Mouse (Mus musculus) heart, postnatal 0 days (tissue): ENCODE data around the gene Hectd1. TPM values are rescaled to one million over a fixed set of nuclear protein-coding genes. Genes with fewer than 3 reads are reported as not detected.

Experiments used
- ATAC-seq: fragments of 200-750 bp; cut with Nextera tagmentation; 2 replicates; pipeline ENCODE4 v1.8.0; 2017; ENCODE audit warnings: low read depth, moderate number of reproducible peaks, moderate library complexity; ENCODE audit not compliant: insufficient read depth
- DNase-seq: peaks from one replicate; pipeline ENCODE4 v3.0.0-alpha.2; 2016; ENCODE audit warnings: low spot score
- H3K27ac ChIP-seq: fragments of 300-500 bp; sonication (generic); 2 replicates; pipeline ENCODE4 v1.5.1; 2014; ENCODE audit warnings: low read depth, mild to moderate bottlenecking
- H3K27me3 ChIP-seq: fragments of 300-500 bp; sonication (generic); 2 replicates; pipeline ENCODE4 v1.6.1; 2014; ENCODE audit warnings: low read length, mixed read lengths; ENCODE audit not compliant: control insufficient read depth, insufficient read depth
- H3K36me3 ChIP-seq: fragments of 300-500 bp; sonication (generic); replicated peaks from 2 replicates; pipeline ENCODE4 v1.6.1; 2014; ENCODE audit warnings: low read length, mixed read lengths; ENCODE audit not compliant: control insufficient read depth, insufficient read depth
- H3K4me1 ChIP-seq: fragments of 300-500 bp; sonication (generic); 2 replicates; pipeline ENCODE4 v1.6.1; 2014; ENCODE audit warnings: antibody characterized with exemption; ENCODE audit not compliant: control insufficient read depth, insufficient read depth
- H3K4me2 ChIP-seq: fragments of 300-500 bp; sonication (generic); 2 replicates; pipeline ENCODE4 v1.6.1; 2014; ENCODE audit warnings: low read depth, mild to moderate bottlenecking, low read length, moderate library complexity
- H3K4me3 ChIP-seq: fragments of 300-500 bp; sonication (generic); 2 replicates; pipeline ENCODE4 v1.5.1; 2014; ENCODE audit warnings: low read depth, low read length
- H3K9ac ChIP-seq: fragments of 300-500 bp; sonication (generic); replicated peaks from 2 replicates; pipeline ENCODE4 v1.6.1; 2014; ENCODE audit warnings: low read depth, low read length, mixed read lengths
- H3K9me3 ChIP-seq: fragments of 300-500 bp; sonication (generic); replicated peaks from 2 replicates; pipeline ENCODE4 v1.6.1; 2016; ENCODE audit warnings: low read length; ENCODE audit not compliant: control insufficient read depth
- CTCF ChIP-seq: IDR thresholded peaks from 2 replicates; pipeline ENCODE4 v1.5.1; 2016; ENCODE audit warnings: antibody characterized with exemption, control low read depth, low read depth
- EP300 ChIP-seq: IDR thresholded peaks from 2 replicates; pipeline ENCODE4 v1.6.1; 2016; ENCODE audit warnings: antibody characterized with exemption, low read depth
- WGBS: fragments of 180-500 bp; shearing (Covaris S2); extraction: QIAGEN DNeasy Blood & Tissue Kit; methylation state at CpG from one replicate; pipeline ENCODE4 v1.1.7; 2014; 5-methylcytosine and 5-hydroxymethylcytosine counted together
- polyA plus RNA-seq: library from polyadenylated mRNA; unstranded; fragments of >200 nt; fragmentation: Nextera tagmentation; extraction: Ambion mirVana; gene quantifications from 2 replicates; pipeline ENCODE4 v1.2.1, GENCODE M21; 2015
- total RNA-seq: library from RNA; depleted of rRNA; stranded (reverse); fragments of >200 nt; gene quantifications from 2 replicates; pipeline ENCODE4 v1.2.3, GENCODE M21; 2014; ENCODE audit warnings: low replicate concordance

The Hectd1 gene
- total and polyA plus RNA-seq, 2 experiments from 2014 or later = 27.1 to 71.1 TPM

- H3K4me1 ChIP-seq = no peaks in the 10 kb centered on the region
- peaks cover 88% of the 10 kb centered on the region for H3K36me3 ChIP-seq
- ATAC-seq = no peak
- H3K4me2 ChIP-seq = no peak overlapping the region
- H3K4me3 ChIP-seq = no peak overlapping the region
- H3K9ac ChIP-seq = no peak overlapping the region
- no peak overlapping the region for H3K27ac ChIP-seq
- H3K27me3 ChIP-seq = no peaks in the 10 kb centered on the region
- WGBS = 93% methylated on average over 12 of the region's 12 CpGs
- no peaks in the 10 kb centered on the region for H3K9me3 ChIP-seq
- TF ChIP-seq CTCF (no peak), EP300 (no peak)
- no peak for DNase-seq
Observed at GRCm38 (mm10) chr12:51755938-51756598, 73.3 kb downstream of the Hectd1 start.

GRCm38 (mm10) chr12:51747348-51747747 is 82.0 kb downstream of the Hectd1 start:
- 81% methylated on average over 2 of the region's 2 CpGs for WGBS
- H3K9me3 ChIP-seq = no peaks in the 10 kb centered on the region
- TF ChIP-seq EP300 (no peak), CTCF (no peak)
- no peaks in the 10 kb centered on the region for H3K4me1 ChIP-seq
- H3K27me3 ChIP-seq = no peaks in the 10 kb centered on the region
- H3K27ac ChIP-seq = no peak overlapping the region
- no peak overlapping the region for H3K9ac ChIP-seq
- no peak overlapping the region for H3K4me3 ChIP-seq
- H3K4me2 ChIP-seq = no peak overlapping the region
- DNase-seq (no peak), ATAC-seq (no peak)
- peaks cover 77% of the 10 kb centered on the region for H3K36me3 ChIP-seq

GRCm38 (mm10) chr12:51744957-51745356 is 84.4 kb downstream of the Hectd1 start:
- ATAC-seq (no peak), DNase-seq (no peak)
- Histone ChIP-seq H3K27me3 (no peaks in the 10 kb centered on the region), H3K4me2 (no peak overlapping the region), H3K9me3 (no peaks in the 10 kb centered on the region), H3K27ac (no peak overlapping the region), H3K36me3 (peaks cover 58% of the 10 kb centered on the region), H3K9ac (no peak overlapping the region), H3K4me1 (no peaks in the 10 kb centered on the region), H3K4me3 (no peak overlapping the region)
- TF ChIP-seq EP300 (no peak), CTCF (no peak)
- 59% methylated on average over 6 of the region's 6 CpGs for WGBS

- Histone ChIP-seq H3K4me2 (no peak overlapping the region), H3K9me3 (no peaks in the 10 kb centered on the region), H3K36me3 (peaks cover 40% of the 10 kb centered on the region), H3K9ac (no peak overlapping the region), H3K4me1 (0 out of 2 replicates have a peak, but pooled peaks cover under 1% of the 10 kb centered on the region), H3K27ac (no peak overlapping the region), H3K27me3 (no peaks in the 10 kb centered on the region), H3K4me3 (no peak overlapping the region)
- ATAC-seq (no peak), DNase-seq (peak; percentile 39)
- WGBS = 88% methylated on average over 6 of the region's 6 CpGs
- peak; percentile 68 for TF ChIP-seq CTCF
- TF ChIP-seq EP300 = 0 out of 2 replicates have a peak, but pooled peaks have one; percentile 41
Observed at GRCm38 (mm10) chr12:51741690-51742089, 87.6 kb downstream of the Hectd1 start.

- TF ChIP-seq EP300 (no peak), CTCF (no peak)
- H3K9ac ChIP-seq = 0 out of 2 replicates have a peak overlapping the region, but pooled peaks have one; percentile 25
- no peaks in the 10 kb centered on the region for H3K9me3 ChIP-seq
- peaks cover 17% of the 10 kb centered on the region for H3K4me1 ChIP-seq
- no peak overlapping the region for H3K4me2 ChIP-seq
- no peaks in the 10 kb centered on the region for H3K36me3 ChIP-seq
- no peaks in the 10 kb centered on the region for H3K27me3 ChIP-seq
- no peak for DNase-seq
- no peak for ATAC-seq
- H3K27ac ChIP-seq = no peak overlapping the region; the same call in 1 of the 2 replicates
- no peak overlapping the region for H3K4me3 ChIP-seq
- WGBS = 85% methylated on average over 1 of the region's 1 CpGs
Observed at GRCm38 (mm10) chr12:51736807-51737206, 92.5 kb downstream of the Hectd1 start.

- ATAC-seq (no peak), DNase-seq (no peak)
- peaks cover 17% of the 10 kb centered on the region for H3K4me1 ChIP-seq
- 0 out of 2 replicates have a peak overlapping the region, but pooled peaks have one; percentile 25 for H3K9ac ChIP-seq
- H3K9me3 ChIP-seq = no peaks in the 10 kb centered on the region
- no peaks in the 10 kb centered on the region for H3K36me3 ChIP-seq
- 34% methylated on average over 3 of the region's 3 CpGs for WGBS
- TF ChIP-seq CTCF = no peak
- TF ChIP-seq EP300 = no peak
- H3K4me3 ChIP-seq = no peak overlapping the region
- no peaks in the 10 kb centered on the region for H3K27me3 ChIP-seq
- H3K4me2 ChIP-seq = no peak overlapping the region
- H3K27ac ChIP-seq = peak overlapping the region; percentile 66
Observed at GRCm38 (mm10) chr12:51736381-51736780, 93.0 kb downstream of the Hectd1 start.
